Mouse (Mus musculus) intestine, embryonic 15.5 days (tissue): ENCODE results near the gene Bcas3. TPM values are rescaled to one million over a fixed set of nuclear protein-coding genes. Genes with fewer than 3 reads are reported as not detected.

Experiments
- polyA plus RNA-seq: library from polyadenylated mRNA; unstranded; fragments of >200 nt; fragmentation: Nextera tagmentation; extraction: Ambion mirVana; gene quantifications from 2 replicates; pipeline ENCODE4 v1.2.1, GENCODE M21; 2015

Gene Bcas3
- polyA plus RNA-seq, 1 experiment from 2014 or later = 14.7 TPM

Other genes starting within 250 kb of the Bcas3 start
- 3.4 and 4.3 TPM in 2 replicates for gene Usp32, start 213.0 kb upstream of the Bcas3 start, polyA plus RNA-seq
- gene 1700125H20Rik, start 182.8 kb upstream of the Bcas3 start, polyA plus RNA-seq = not detected in 2 replicates
- gene Appbp2, start 118.0 kb upstream of the Bcas3 start, polyA plus RNA-seq = 36.8 and 40.6 TPM in 2 replicates
- 13.2 and 13.8 TPM in 2 replicates for gene Ppm1d, start 41.9 kb upstream of the Bcas3 start, polyA plus RNA-seq